Mouse (Mus musculus) hindbrain, postnatal 0 days (tissue): ENCODE data around the gene Rab7b. TPM values are rescaled to one million over a fixed set of nuclear protein-coding genes. Genes with fewer than 3 reads are reported as not detected.

Experiments used
- ATAC-seq: fragments of 200-750 bp; cut with Nextera tagmentation; 2 replicates; pipeline ENCODE4 v1.8.0; 2017; ENCODE audit warnings: mild to moderate bottlenecking, moderate TSS enrichment, moderate library complexity
- DNase-seq: peaks from one replicate; pipeline ENCODE4 v3.0.0-alpha.2; 2015; ENCODE audit warnings: low spot score
- H3K27ac ChIP-seq: fragments of 300-500 bp; sonication (generic); 2 replicates; pipeline ENCODE4 v1.5.1; 2014; ENCODE audit warnings: mild to moderate bottlenecking
- H3K27me3 ChIP-seq: fragments of 300-500 bp; sonication (generic); 2 replicates; pipeline ENCODE4 v1.6.1; 2014; ENCODE audit warnings: low read length, mixed read lengths; ENCODE audit not compliant: insufficient read depth
- H3K36me3 ChIP-seq: fragments of 300-500 bp; sonication (generic); 2 replicates; pipeline ENCODE4 v1.6.1; 2014; ENCODE audit warnings: low read length, mixed read lengths; ENCODE audit not compliant: insufficient read depth
- H3K4me1 ChIP-seq: fragments of 300-500 bp; sonication (generic); 2 replicates; pipeline ENCODE4 v1.6.1; 2014; ENCODE audit warnings: antibody characterized with exemption, low read length, mixed read lengths; ENCODE audit not compliant: insufficient read depth
- H3K4me2 ChIP-seq: fragments of 300-500 bp; sonication (generic); 2 replicates; pipeline ENCODE4 v1.6.1; 2014; ENCODE audit warnings: low read depth, mild to moderate bottlenecking, low read length, moderate library complexity, mixed read lengths
- H3K4me3 ChIP-seq: fragments of 300-500 bp; sonication (generic); 2 replicates; pipeline ENCODE4 v1.5.1; 2014; ENCODE audit warnings: low read length
- H3K9ac ChIP-seq: fragments of 300-500 bp; sonication (generic); replicated peaks from 2 replicates; pipeline ENCODE4 v1.6.1; 2014; ENCODE audit warnings: mild to moderate bottlenecking, low read length, moderate library complexity, mixed read lengths
- H3K9me3 ChIP-seq: fragments of 300-500 bp; sonication (generic); 2 replicates; pipeline ENCODE4 v1.6.1; 2016; ENCODE audit warnings: low read length, mixed read lengths
- CTCF ChIP-seq: IDR thresholded peaks from 2 replicates; pipeline ENCODE4 v1.5.1; 2016; ENCODE audit warnings: antibody characterized with exemption, control low read depth, low read depth
- WGBS: fragments of 180-500 bp; shearing (Covaris S2); extraction: QIAGEN DNeasy Blood & Tissue Kit; methylation state at CpG from one replicate; pipeline ENCODE4 v1.1.7; 2014; 5-methylcytosine and 5-hydroxymethylcytosine counted together
- polyA plus RNA-seq: library from polyadenylated mRNA; unstranded; fragments of >200 nt; fragmentation: Nextera tagmentation; extraction: Ambion mirVana; gene quantifications from 2 replicates; pipeline ENCODE4 v1.2.1, GENCODE M21; 2015
- total RNA-seq: library from RNA; depleted of rRNA; stranded (reverse); fragments of >200 nt; gene quantifications from 2 replicates; pipeline ENCODE4 v1.2.3, GENCODE M21; 2014

Rab7b gene
- total and polyA plus RNA-seq, 2 experiments from 2014 or later = 0.10 to 1.2 TPM

DNA sequence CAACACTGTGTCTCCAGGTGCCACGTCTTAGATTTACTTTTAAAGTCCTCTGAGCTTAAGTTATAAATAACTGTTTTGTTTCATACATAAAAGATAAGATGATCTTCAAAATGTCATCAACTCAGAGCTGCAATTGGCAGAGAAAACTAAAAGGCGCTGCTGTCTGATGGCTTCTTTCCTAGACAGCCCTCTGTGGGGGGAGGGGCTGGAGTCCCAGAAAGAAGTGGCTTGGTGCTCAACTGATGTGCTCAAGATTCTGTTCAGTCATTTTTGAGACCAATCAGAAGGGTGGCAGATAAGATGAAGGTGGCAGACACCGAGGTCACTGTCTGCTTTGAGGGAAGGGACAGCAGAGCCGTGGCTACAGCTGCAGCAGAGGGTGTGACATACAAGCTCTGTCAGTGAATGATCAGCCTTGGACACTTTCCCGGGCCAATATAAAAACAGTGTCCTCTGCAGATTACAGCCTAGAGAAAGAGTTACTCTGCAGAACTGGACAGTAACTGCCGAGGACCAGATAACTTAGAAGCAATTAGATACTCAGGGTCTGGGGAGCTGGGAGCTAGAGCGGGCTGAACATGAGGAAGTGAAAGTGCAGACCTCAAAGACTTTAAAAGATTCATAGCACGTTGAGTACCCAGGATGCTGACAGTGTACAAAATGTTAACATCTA, 13.7 kb downstream of the Rab7b start:
- no peaks in the 10 kb centered on the region for H3K9me3 ChIP-seq
- H3K36me3 ChIP-seq = no peaks in the 10 kb centered on the region
- no peak for ATAC-seq
- no peaks in the 10 kb centered on the region for H3K4me1 ChIP-seq
- no peak overlapping the region for H3K4me3 ChIP-seq
- no peak overlapping the region for H3K9ac ChIP-seq
- WGBS = 75% methylated on average over 8 of the region's 8 CpGs
- DNase-seq = no peak
- H3K27me3 ChIP-seq = no peaks in the 10 kb centered on the region
- no peak overlapping the region for H3K4me2 ChIP-seq
- no peak for TF ChIP-seq CTCF
- H3K27ac ChIP-seq = no peak overlapping the region

DNA sequence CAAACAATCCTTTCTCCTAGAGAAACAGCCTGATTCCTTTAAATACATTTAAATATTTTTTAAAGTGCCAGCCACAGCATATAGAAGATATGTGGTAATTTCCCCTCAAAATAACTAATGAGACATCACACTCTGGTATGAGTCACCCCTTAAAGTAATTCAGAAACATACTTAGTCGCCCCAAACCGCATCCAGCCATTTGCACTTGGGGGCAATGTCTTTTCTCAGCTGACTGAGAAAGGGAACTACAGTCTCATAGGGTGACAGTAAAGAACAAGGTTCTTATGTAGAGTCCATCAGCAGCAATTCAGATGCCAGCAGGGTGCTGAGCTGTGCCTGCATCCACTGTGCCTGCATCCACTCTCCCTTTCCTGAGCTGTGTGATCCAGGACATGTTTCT, 15.0 kb downstream of the Rab7b start:
- no peaks in the 10 kb centered on the region for H3K36me3 ChIP-seq
- H3K27ac ChIP-seq = no peak overlapping the region
- no peak overlapping the region for H3K4me2 ChIP-seq
- DNase-seq (no peak), ATAC-seq (no peak)
- no peaks in the 10 kb centered on the region for H3K27me3 ChIP-seq
- no peaks in the 10 kb centered on the region for H3K9me3 ChIP-seq
- no peak overlapping the region for H3K9ac ChIP-seq
- WGBS = 83% methylated on average over 2 of the region's 2 CpGs
- H3K4me3 ChIP-seq = no peak overlapping the region
- no peak for TF ChIP-seq CTCF
- H3K4me1 ChIP-seq = no peaks in the 10 kb centered on the region

GRCm38 (mm10) chr1:131708338-131708737, 19.8 kb downstream of the Rab7b start:
- Histone ChIP-seq H3K9ac (no peak overlapping the region), H3K36me3 (no peaks in the 10 kb centered on the region), H3K4me3 (no peak overlapping the region), H3K27me3 (no peaks in the 10 kb centered on the region), H3K4me1 (no peaks in the 10 kb centered on the region), H3K27ac (no peak overlapping the region), H3K9me3 (no peaks in the 10 kb centered on the region), H3K4me2 (no peak overlapping the region)
- ATAC-seq (no peak), DNase-seq (peak; percentile 56)
- WGBS = 17% methylated on average over 4 of the region's 4 CpGs
- TF ChIP-seq CTCF = peak; percentile 76

GRCm38 (mm10) chr1:131711518-131711917, 23.0 kb downstream of the Rab7b start:
- Histone ChIP-seq H3K27me3 (no peaks in the 10 kb centered on the region), H3K27ac (no peak overlapping the region), H3K4me1 (no peaks in the 10 kb centered on the region), H3K9me3 (no peaks in the 10 kb centered on the region), H3K36me3 (no peaks in the 10 kb centered on the region), H3K4me2 (no peak overlapping the region), H3K4me3 (no peak overlapping the region), H3K9ac (no peak overlapping the region)
- no peak for TF ChIP-seq CTCF
- 0 out of 2 replicates have a peak, but pooled peaks have one; percentile 37 for ATAC-seq
- DNase-seq = peak; percentile 34
- WGBS = 56% methylated on average over 10 of the region's 10 CpGs

GRCm38 (mm10) chr1:131712386-131712785, 23.9 kb downstream of the Rab7b start:
- DNase-seq (peak; percentile 94), ATAC-seq (peak; percentile 75; the same call in 1 of the 2 replicates)
- 38% methylated on average over 2 of the region's 2 CpGs for WGBS
- H3K36me3 ChIP-seq = no peaks in the 10 kb centered on the region
- H3K4me1 ChIP-seq = no peaks in the 10 kb centered on the region
- H3K27me3 ChIP-seq = no peaks in the 10 kb centered on the region
- H3K4me2 ChIP-seq = no peak overlapping the region
- no peak overlapping the region for H3K4me3 ChIP-seq
- H3K27ac ChIP-seq = no peak overlapping the region
- peak; percentile 90 for TF ChIP-seq CTCF
- no peaks in the 10 kb centered on the region for H3K9me3 ChIP-seq
- H3K9ac ChIP-seq = no peak overlapping the region

DNA sequence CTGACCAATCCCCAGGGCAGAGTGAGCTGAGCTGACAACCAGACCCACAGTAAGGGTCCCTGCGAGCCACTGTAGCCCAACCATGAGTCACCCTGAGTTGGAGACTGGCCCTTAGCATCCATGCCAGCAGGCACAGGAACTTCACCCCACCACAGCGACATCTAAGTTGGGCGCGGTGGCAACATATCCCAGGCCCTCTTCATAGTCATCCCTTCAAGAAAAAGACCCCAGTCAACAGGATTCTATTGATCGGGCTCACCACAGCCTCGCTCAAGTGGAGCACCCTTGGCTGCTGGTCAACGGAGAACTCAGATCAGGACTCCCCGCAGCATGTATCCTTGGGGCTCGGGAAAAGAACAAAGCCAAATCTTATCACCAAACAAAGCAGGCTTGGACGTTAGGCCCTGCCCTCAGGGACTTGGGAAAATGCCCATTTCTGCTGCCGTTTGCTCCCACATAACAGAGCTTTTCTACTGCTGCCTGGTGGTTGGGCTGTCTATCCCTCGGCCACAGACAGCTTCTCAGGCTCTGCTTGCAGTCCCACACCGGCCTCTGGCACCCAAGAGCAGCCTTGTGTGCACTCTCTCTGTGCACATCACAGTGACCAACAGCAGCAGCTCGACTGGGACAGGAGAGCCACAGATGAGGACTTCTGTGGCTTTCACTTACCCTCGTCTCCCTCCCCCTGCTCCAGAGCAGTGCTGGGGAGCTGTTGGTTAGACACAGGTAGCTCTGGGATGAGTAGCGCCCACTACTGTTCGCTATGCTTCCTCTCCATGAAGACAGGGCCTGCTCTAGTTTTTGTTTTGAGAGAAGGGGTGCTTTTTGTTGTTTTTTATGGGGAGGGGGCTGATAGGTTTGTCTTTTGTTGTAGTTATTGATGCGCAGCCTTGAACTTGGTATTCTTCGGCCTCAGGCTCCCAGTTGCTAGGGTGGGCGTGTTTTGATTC, 26.2 kb downstream of the Rab7b start:
- H3K4me1 ChIP-seq = no peaks in the 10 kb centered on the region
- H3K4me3 ChIP-seq = no peak overlapping the region
- no peak overlapping the region; the same call in 1 of the 2 replicates for H3K27ac ChIP-seq
- H3K9me3 ChIP-seq = no peaks in the 10 kb centered on the region
- no peak overlapping the region for H3K9ac ChIP-seq
- WGBS = 62% methylated on average over 20 of the region's 20 CpGs
- DNase-seq (peak; percentile 32), ATAC-seq (0 out of 2 replicates have a peak, but pooled peaks have one; percentile 21)
- no peaks in the 10 kb centered on the region for H3K36me3 ChIP-seq
- H3K27me3 ChIP-seq = no peaks in the 10 kb centered on the region
- 0 out of 2 replicates have a peak, but pooled peaks have one; percentile 3 for TF ChIP-seq CTCF
- no peak overlapping the region for H3K4me2 ChIP-seq
